Mouse (Mus musculus): ENCODE data around the gene Bik. TPM values are rescaled to one million over a fixed set of nuclear protein-coding genes. Genes with fewer than 3 reads are reported as not detected.
A peak's percentile ranks its signal among the peaks of the same experiment; 100 is the strongest.

Gene Bik
- polyA plus RNA-seq (2015; fragmentation: Nextera tagmentation; extraction: Ambion mirVana): 4.6 TPM in 2 replicates

DNA sequence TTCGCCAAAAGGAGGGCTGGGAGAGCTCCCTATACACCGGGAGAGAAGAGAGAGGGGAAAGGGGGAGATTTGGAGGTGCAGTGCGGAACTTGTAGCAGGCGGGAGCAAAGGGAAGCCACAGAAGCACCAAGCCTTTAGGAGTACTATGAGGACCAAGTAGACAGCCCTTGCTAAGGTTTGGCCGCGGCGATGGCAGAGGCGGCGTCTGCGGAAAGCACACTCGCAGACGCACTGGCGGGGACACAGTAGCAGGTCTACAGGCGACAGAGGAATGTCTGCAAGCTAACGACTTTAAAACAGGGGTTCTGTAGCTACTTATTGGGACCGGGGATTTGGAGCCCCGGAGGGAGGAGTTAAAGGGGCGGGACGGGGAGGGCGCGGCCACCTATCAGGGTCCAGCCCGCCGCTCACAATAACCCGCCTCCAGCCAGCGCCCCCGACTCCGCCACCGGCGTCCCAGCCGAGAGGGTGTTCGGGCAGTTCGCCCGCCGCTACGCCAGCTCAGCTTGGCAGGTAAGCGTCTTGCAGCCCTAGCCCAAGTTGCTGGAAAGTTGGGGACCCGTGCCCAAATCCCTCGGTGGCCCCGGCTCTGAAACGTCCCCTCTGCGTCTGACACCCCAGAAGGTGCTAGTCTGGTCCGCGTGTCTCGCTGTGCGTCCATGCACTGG, at the start of gene Bik:
Gene Bik, plus strand, starts transcription at position 439 of the 668 bp plus-strand sequence.
- under 1% methylated on average over 45 of the region's 45 CpGs for WGBS
- no peaks in the 10 kb centered on the region for H3K36me3 ChIP-seq (ENCODE audit: control insufficient read depth, insufficient read depth)
- peaks cover 22% of the 10 kb centered on the region; the same call in 1 of the 2 replicates for H3K27me3 ChIP-seq (replicated peaks; ENCODE audit: control insufficient read depth, insufficient read depth, low read length)
- peak within 1 kb of the TSS; percentile 93 for H3K4me2 ChIP-seq (replicated peaks; ENCODE audit: low read depth)
- peak within 1 kb of the TSS; percentile 49 for H3K4me3 ChIP-seq (ENCODE audit: low read depth, low read length)
- 0 out of 2 replicates have a peak, but pooled peaks cover 2% of the 10 kb centered on the region for H3K4me1 ChIP-seq (replicated peaks; ENCODE audit: control insufficient read depth, insufficient read depth, low read length)
- H3K9ac ChIP-seq (ENCODE audit: low read depth, low read length): peak within 1 kb of the TSS; percentile 1
- no peak for TF ChIP-seq CTCF (IDR thresholded peaks at IDR 0.05; ENCODE audit: low read depth)
- no peaks in the 10 kb centered on the region for H3K9me3 ChIP-seq (ENCODE audit: control insufficient read depth)
- H3K27ac ChIP-seq (ENCODE audit: low read depth, low read length): no peak within 1 kb of the TSS
- no peak for ATAC-seq

DNA sequence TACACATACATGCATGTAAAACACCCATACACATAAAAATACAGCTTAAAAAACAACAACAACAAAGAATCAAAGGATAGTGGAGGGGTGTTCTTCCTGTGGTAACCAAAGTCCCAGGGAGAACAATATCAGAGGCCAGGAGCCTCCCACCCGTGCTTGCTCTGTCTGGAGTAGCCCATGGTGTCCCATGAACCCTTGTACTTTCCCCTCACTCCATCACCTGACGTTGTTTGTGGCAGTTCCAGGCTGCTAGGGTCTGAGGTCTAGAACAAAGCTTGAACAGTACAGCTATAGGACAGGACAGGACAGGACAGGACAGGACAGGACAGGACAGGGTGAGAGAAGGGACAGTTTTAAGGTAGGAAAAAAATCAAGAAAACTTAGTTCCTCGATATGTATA, 48.6 kb upstream of the Bik start:
- ATAC-seq: no peak
- no peak for TF ChIP-seq CTCF (IDR thresholded peaks at IDR 0.05; ENCODE audit: low read depth)
- H3K27me3 ChIP-seq (replicated peaks; ENCODE audit: control insufficient read depth, insufficient read depth, low read length): no peaks in the 10 kb centered on the region
- no peaks in the 10 kb centered on the region for H3K36me3 ChIP-seq (ENCODE audit: control insufficient read depth, insufficient read depth)
- no peak overlapping the region for H3K27ac ChIP-seq (ENCODE audit: low read depth, low read length)
- no peaks in the 10 kb centered on the region for H3K9me3 ChIP-seq (ENCODE audit: control insufficient read depth)
- H3K4me1 ChIP-seq (replicated peaks; ENCODE audit: control insufficient read depth, insufficient read depth, low read length): no peaks in the 10 kb centered on the region
- no peak overlapping the region for H3K4me2 ChIP-seq (replicated peaks; ENCODE audit: low read depth)
- H3K9ac ChIP-seq (ENCODE audit: low read depth, low read length): no peak overlapping the region
- WGBS: 60% methylated on average over 3 of the region's 3 CpGs
- H3K4me3 ChIP-seq (ENCODE audit: low read depth, low read length): no peak overlapping the region

GRCm38 (mm10) chr15:83479818-83480217, 46.8 kb upstream of the Bik start:
- Histone ChIP-seq H3K27ac (ENCODE audit: low read depth, low read length) (no peak overlapping the region), H3K27me3 (replicated peaks; ENCODE audit: control insufficient read depth, insufficient read depth, low read length) (no peaks in the 10 kb centered on the region), H3K4me3 (ENCODE audit: low read depth, low read length) (no peak overlapping the region), H3K4me2 (replicated peaks; ENCODE audit: low read depth) (no peak overlapping the region), H3K36me3 (ENCODE audit: control insufficient read depth, insufficient read depth) (no peaks in the 10 kb centered on the region; the same call in 1 of the 2 replicates), H3K4me1 (replicated peaks; ENCODE audit: control insufficient read depth, insufficient read depth, low read length) (no peaks in the 10 kb centered on the region), H3K9ac (ENCODE audit: low read depth, low read length) (no peak overlapping the region), H3K9me3 (ENCODE audit: control insufficient read depth) (no peaks in the 10 kb centered on the region)
- no peak for TF ChIP-seq CTCF (IDR thresholded peaks at IDR 0.05; ENCODE audit: low read depth)
- WGBS: 76% methylated on average over 4 of the region's 4 CpGs
- ATAC-seq: no peak

DNA sequence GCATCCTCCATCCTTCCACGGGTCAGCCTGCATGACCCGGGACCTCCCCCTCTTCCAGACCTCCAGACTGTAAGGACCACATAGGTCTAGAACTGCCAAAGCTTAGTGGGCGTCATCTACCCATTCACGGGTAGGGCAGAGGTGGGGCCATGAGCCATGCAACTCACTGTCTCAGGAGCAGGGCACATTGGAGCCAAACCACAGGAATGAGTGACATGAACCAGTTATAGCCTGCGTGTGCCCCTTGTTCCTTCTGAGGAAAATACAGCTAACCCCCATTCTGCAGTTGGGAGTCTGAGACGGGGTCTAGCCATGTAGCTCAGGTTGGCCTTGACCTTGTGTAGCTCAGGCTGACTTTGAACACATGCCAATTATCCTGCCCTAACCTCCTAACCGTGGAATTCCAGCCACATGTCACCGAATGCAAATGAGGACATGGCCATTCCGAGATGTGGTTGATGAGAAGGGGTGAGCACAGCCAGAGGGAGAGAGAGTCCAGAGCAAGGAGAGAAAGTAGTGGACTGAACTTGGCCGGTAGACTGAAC, 45.4 kb upstream of the Bik start:
- no peaks in the 10 kb centered on the region for H3K9me3 ChIP-seq (ENCODE audit: control insufficient read depth)
- no peaks in the 10 kb centered on the region for H3K27me3 ChIP-seq (replicated peaks; ENCODE audit: control insufficient read depth, insufficient read depth, low read length)
- no peaks in the 10 kb centered on the region; the same call in 1 of the 2 replicates for H3K36me3 ChIP-seq (ENCODE audit: control insufficient read depth, insufficient read depth)
- H3K9ac ChIP-seq (ENCODE audit: low read depth, low read length): no peak overlapping the region
- no peak for ATAC-seq
- H3K4me2 ChIP-seq (replicated peaks; ENCODE audit: low read depth): no peak overlapping the region
- 70% methylated on average over 10 of the region's 10 CpGs for WGBS
- no peak overlapping the region for H3K4me3 ChIP-seq (ENCODE audit: low read depth, low read length)
- TF ChIP-seq CTCF (IDR thresholded peaks at IDR 0.05; ENCODE audit: low read depth): no peak
- no peak overlapping the region for H3K27ac ChIP-seq (ENCODE audit: low read depth, low read length)
- H3K4me1 ChIP-seq (replicated peaks; ENCODE audit: control insufficient read depth, insufficient read depth, low read length): no peaks in the 10 kb centered on the region

DNA sequence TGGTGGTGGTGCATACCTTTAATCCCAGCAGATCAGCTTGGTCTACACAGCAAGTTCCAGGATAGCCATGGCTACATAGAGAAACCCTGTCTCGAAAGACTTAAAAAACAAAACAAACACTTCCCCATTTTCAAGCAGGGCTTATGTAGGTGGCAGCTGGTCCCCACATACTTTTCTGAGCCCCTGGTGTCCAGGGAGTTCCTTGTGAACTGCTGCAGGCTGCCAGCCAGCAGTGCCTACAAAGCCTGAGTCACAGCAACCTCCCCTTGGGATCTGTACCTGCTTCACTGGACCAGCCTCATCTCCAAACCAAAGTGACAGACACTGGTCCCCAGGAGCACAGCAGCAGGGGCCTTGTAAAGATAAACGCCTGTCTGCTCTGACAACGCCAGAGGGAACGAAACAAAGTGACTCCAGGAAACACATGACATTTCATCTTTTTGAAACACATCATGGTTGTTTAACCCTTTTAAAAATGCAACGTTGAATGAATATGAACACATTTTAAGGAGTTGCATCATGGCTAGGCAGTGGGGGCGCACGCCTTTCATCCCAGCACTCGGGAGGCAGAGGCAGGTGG, 43.9 kb upstream of the Bik start:
- Histone ChIP-seq H3K4me1 (replicated peaks; ENCODE audit: control insufficient read depth, insufficient read depth, low read length) (no peaks in the 10 kb centered on the region), H3K36me3 (ENCODE audit: control insufficient read depth, insufficient read depth) (no peaks in the 10 kb centered on the region; the same call in 1 of the 2 replicates), H3K27me3 (replicated peaks; ENCODE audit: control insufficient read depth, insufficient read depth, low read length) (no peaks in the 10 kb centered on the region), H3K27ac (ENCODE audit: low read depth, low read length) (no peak overlapping the region), H3K4me3 (ENCODE audit: low read depth, low read length) (no peak overlapping the region), H3K9me3 (ENCODE audit: control insufficient read depth) (no peaks in the 10 kb centered on the region), H3K4me2 (replicated peaks; ENCODE audit: low read depth) (no peak overlapping the region), H3K9ac (ENCODE audit: low read depth, low read length) (no peak overlapping the region)
- TF ChIP-seq CTCF (IDR thresholded peaks at IDR 0.05; ENCODE audit: low read depth): no peak
- no peak for ATAC-seq
- 77% methylated on average over 8 of the region's 8 CpGs for WGBS

DNA sequence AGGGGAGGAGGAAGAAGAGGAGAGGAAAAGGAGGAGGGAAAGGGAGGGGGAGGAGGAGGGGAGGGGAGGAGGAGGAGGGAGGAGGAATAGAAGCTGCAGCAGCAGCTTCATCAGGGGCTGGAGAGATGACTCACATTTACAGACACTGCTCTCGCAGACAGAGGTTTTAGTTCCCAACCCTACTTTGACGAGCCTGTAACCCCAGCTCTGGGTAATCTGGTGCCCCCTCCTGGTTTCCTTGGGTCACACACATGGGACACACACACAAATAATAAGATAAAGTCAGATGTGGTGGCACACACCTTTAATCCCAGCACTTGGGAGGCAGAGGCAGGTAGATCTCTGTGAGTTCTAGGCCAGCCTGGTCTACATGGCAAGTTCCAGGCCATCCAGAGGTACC, 43.2 kb upstream of the Bik start:
- 21% methylated on average over 2 of the region's 2 CpGs for WGBS
- Histone ChIP-seq H3K27ac (ENCODE audit: low read depth, low read length) (no peak overlapping the region), H3K36me3 (ENCODE audit: control insufficient read depth, insufficient read depth) (peaks cover 3% of the 10 kb centered on the region; the same call in 1 of the 2 replicates), H3K4me3 (ENCODE audit: low read depth, low read length) (no peak overlapping the region), H3K27me3 (replicated peaks; ENCODE audit: control insufficient read depth, insufficient read depth, low read length) (no peaks in the 10 kb centered on the region), H3K4me1 (replicated peaks; ENCODE audit: control insufficient read depth, insufficient read depth, low read length) (no peaks in the 10 kb centered on the region), H3K4me2 (replicated peaks; ENCODE audit: low read depth) (no peak overlapping the region), H3K9me3 (ENCODE audit: control insufficient read depth) (no peaks in the 10 kb centered on the region), H3K9ac (ENCODE audit: low read depth, low read length) (no peak overlapping the region)
- TF ChIP-seq CTCF (IDR thresholded peaks at IDR 0.05; ENCODE audit: low read depth): peak; percentile 71
- ATAC-seq: no peak

All from intestine, postnatal 0 days (tissue).